Comparison of ENCODE assay signal across 8 mouse cellular contexts in genomic region chr14:52103474-52103855, GRCm38 (mm10). TPM values are rescaled to one million over a fixed set of nuclear protein-coding genes. Genes with fewer than 3 reads are reported as not detected.
DNase-seq lines count a peak whose midpoint lies in the region; ATAC-seq and TF ChIP-seq lines count a peak whose summit lies in the region.

No protein-coding gene starts in this region.

- peaks cover 50% of the 10 kb centered on the region for H3K4me1 ChIP-seq in kidney, embryonic 15.5 days
- H3K4me1 ChIP-seq in G1E (ENCODE audit: insufficient read depth, low read depth, low read length), result peaks cover 34% of the 10 kb centered on the region
- H3K4me1 ChIP-seq in embryonic facial prominence, embryonic 10.5 days, result peaks cover 36% of the 10 kb centered on the region
- peaks cover 18% of the 10 kb centered on the region for H3K4me1 ChIP-seq in intestine, embryonic 16.5 days (ENCODE audit: control insufficient read depth, insufficient read depth, low read length)
- peaks cover 34% of the 10 kb centered on the region for H3K4me1 ChIP-seq in midbrain, embryonic 14.5 days (ENCODE audit: control insufficient read depth, insufficient read depth, low read length)

- H3K4me3 ChIP-seq in kidney, embryonic 15.5 days (replicated peaks), result peak overlapping the region; percentile 81
- peak overlapping the region; percentile 98 for H3K4me3 ChIP-seq in G1E (ENCODE audit: low read depth, low read length)
- H3K4me3 ChIP-seq in embryonic facial prominence, embryonic 10.5 days, result peak overlapping the region; percentile 98
- H3K4me3 ChIP-seq in intestine, embryonic 16.5 days (ENCODE audit: low read length), result peak overlapping the region; percentile 86
- H3K4me3 ChIP-seq in midbrain, embryonic 14.5 days (replicated peaks; ENCODE audit: low read depth, low read length), result peak overlapping the region; percentile 99

- peak overlapping the region; percentile 96 for H3K27ac ChIP-seq in kidney, embryonic 15.5 days
- H3K27ac ChIP-seq in embryonic facial prominence, embryonic 10.5 days (replicated peaks), result peak overlapping the region; percentile 99
- H3K27ac ChIP-seq in intestine, embryonic 16.5 days (ENCODE audit: low read length), result peak overlapping the region; percentile 93
- H3K27ac ChIP-seq in midbrain, embryonic 14.5 days (replicated peaks; ENCODE audit: low read depth, low read length), result peak overlapping the region; percentile 97

- peaks cover 18% of the 10 kb centered on the region for H3K36me3 ChIP-seq in kidney, embryonic 15.5 days
- peaks cover 23% of the 10 kb centered on the region for H3K36me3 ChIP-seq in G1E (replicated peaks)
- peaks cover 35% of the 10 kb centered on the region for H3K36me3 ChIP-seq in embryonic facial prominence, embryonic 10.5 days (replicated peaks)
- no peaks in the 10 kb centered on the region for H3K36me3 ChIP-seq in intestine, embryonic 16.5 days (ENCODE audit: control insufficient read depth, insufficient read depth, low read length)
- H3K36me3 ChIP-seq in midbrain, embryonic 14.5 days (ENCODE audit: control insufficient read depth, insufficient read depth, low read length), result no peaks in the 10 kb centered on the region; the same call in 1 of the 2 replicates

- DNase-seq in kidney, postnatal 10 days, result no peak
- DNase-seq in G1E (ENCODE audit: low spot score), result peak; percentile 9
- no peak for DNase-seq in embryonic facial prominence, embryonic 10.5 days (ENCODE audit: low spot score)
- peak; percentile 67 for DNase-seq in midbrain, embryonic 14.5 days
- no peak for DNase-seq in cerebellum, postnatal 25 days
- no peak for DNase-seq in kidney, postnatal 4 days

- no peaks in the 10 kb centered on the region for H3K27me3 ChIP-seq in kidney, embryonic 15.5 days
- H3K27me3 ChIP-seq in G1E (ENCODE audit: insufficient read depth, low read length), result no peaks in the 10 kb centered on the region
- no peaks in the 10 kb centered on the region for H3K27me3 ChIP-seq in embryonic facial prominence, embryonic 10.5 days (replicated peaks; ENCODE audit: low read depth, poor library complexity, severe bottlenecking)
- no peaks in the 10 kb centered on the region for H3K27me3 ChIP-seq in intestine, embryonic 16.5 days (replicated peaks; ENCODE audit: control insufficient read depth, insufficient read depth, low read length)
- no peaks in the 10 kb centered on the region for H3K27me3 ChIP-seq in midbrain, embryonic 14.5 days (ENCODE audit: control insufficient read depth, insufficient read depth, low read length)

- peak overlapping the region; percentile 98 for H3K9ac ChIP-seq in kidney, embryonic 15.5 days
- H3K9ac ChIP-seq in intestine, embryonic 16.5 days (ENCODE audit: low read depth, low read length), result peak overlapping the region; percentile 98
- peak overlapping the region; percentile 97 for H3K9ac ChIP-seq in midbrain, embryonic 14.5 days (replicated peaks; ENCODE audit: low read length)

- under 1% methylated on average over 30 of the region's 30 CpGs for WGBS in kidney, embryonic 15.5 days
- WGBS in embryonic facial prominence, embryonic 10.5 days, result under 1% methylated on average over 30 of the region's 30 CpGs
- under 1% methylated on average over 28 of the region's 30 CpGs for WGBS in intestine, embryonic 16.5 days
- 0% methylated on average over 30 of the region's 30 CpGs for WGBS in midbrain, embryonic 14.5 days

- no peak for TF ChIP-seq CTCF in G1E (IDR thresholded peaks at IDR 0.05; ENCODE audit: low read depth, low read length)

- peak overlapping the region; percentile 71 for H3K4me2 ChIP-seq in kidney, embryonic 15.5 days
- no peak overlapping the region for H3K4me2 ChIP-seq in intestine, embryonic 16.5 days (ENCODE audit: low read depth, low read length)
- H3K4me2 ChIP-seq in midbrain, embryonic 14.5 days (ENCODE audit: low read length), result peak overlapping the region; percentile 77

- no peak; the same call in 1 of the 2 replicates for ATAC-seq in kidney, embryonic 15.5 days (replicated peaks; ENCODE audit: low FRiP score)
- no peak for ATAC-seq in G1E (ENCODE audit: extremely low read depth, insufficient number of reproducible peaks, low FRiP score, poor library complexity, severe bottlenecking)
- peak; percentile 14 for ATAC-seq in intestine, embryonic 16.5 days
- ATAC-seq in midbrain, embryonic 14.5 days (ENCODE audit: low FRiP score, low TSS enrichment), result peak; percentile 41

- no peaks in the 10 kb centered on the region for H3K9me3 ChIP-seq in kidney, embryonic 15.5 days (replicated peaks)
- no peaks in the 10 kb centered on the region for H3K9me3 ChIP-seq in G1E (replicated peaks)
- no peaks in the 10 kb centered on the region for H3K9me3 ChIP-seq in embryonic facial prominence, embryonic 10.5 days
- H3K9me3 ChIP-seq in intestine, embryonic 16.5 days (ENCODE audit: control insufficient read depth, low read length), result no peaks in the 10 kb centered on the region
- no peaks in the 10 kb centered on the region for H3K9me3 ChIP-seq in midbrain, embryonic 14.5 days (ENCODE audit: control insufficient read depth, low read length)

RNA-seq across cellular contexts. Expression of gene Hnrnpc, which starts 0.4 kb away (rescaled TPM):
- polyA plus RNA-seq in kidney, embryonic 15.5 days (2015; fragmentation: Nextera tagmentation; extraction: Ambion mirVana), result 682 and 728 TPM in 2 replicates
- total RNA-seq in G1E (2014; fragmentation: Nextera tagmentation), result 459 and 507 TPM in 2 replicates
- total RNA-seq in G1E (2017), result 383 and 544 TPM in 2 replicates
- 28.6 and 38.0 TPM in 2 replicates for polyA plus RNA-seq in G1E (2012)
- polyA plus RNA-seq in embryonic facial prominence, embryonic 10.5 days (2016; fragmentation: Nextera tagmentation; extraction: Ambion mirVana), result 893 and 906 TPM in 2 replicates
- polyA plus RNA-seq in intestine, embryonic 16.5 days (2015; fragmentation: Nextera tagmentation; extraction: Ambion mirVana), result 447 and 515 TPM in 2 replicates
- polyA plus RNA-seq in midbrain, embryonic 14.5 days (2014; fragmentation: Nextera tagmentation; extraction: Ambion mirVana), result 473 and 549 TPM in 2 replicates

RNA-seq across cellular contexts. Expression of gene Rpgrip1, which starts 7.0 kb away (rescaled TPM):
- polyA plus RNA-seq in kidney, embryonic 15.5 days (2015; fragmentation: Nextera tagmentation; extraction: Ambion mirVana), result 79.3 and 81.1 TPM in 2 replicates
- total RNA-seq in G1E (2014; fragmentation: Nextera tagmentation) (0.30 TPM in 1 of 2 replicates, not detected in the other), G1E (2017) (1.8 and 3.1 TPM in 2 replicates)
- polyA plus RNA-seq in G1E (2012), result 0.17 and 0.28 TPM in 2 replicates
- 129 and 133 TPM in 2 replicates for polyA plus RNA-seq in embryonic facial prominence, embryonic 10.5 days (2016; fragmentation: Nextera tagmentation; extraction: Ambion mirVana)
- polyA plus RNA-seq in intestine, embryonic 16.5 days (2015; fragmentation: Nextera tagmentation; extraction: Ambion mirVana), result 42.9 and 48.5 TPM in 2 replicates
- 39.5 and 57.3 TPM in 2 replicates for polyA plus RNA-seq in midbrain, embryonic 14.5 days (2014; fragmentation: Nextera tagmentation; extraction: Ambion mirVana)

Comparison
In these comparisons a context has a peak if more than half of its experiments do, and no peak if none do; other contexts are left out.
1. ATAC-seq: peak in intestine, embryonic 16.5 days (single experiment) and midbrain, embryonic 14.5 days (single experiment); none in kidney, embryonic 15.5 days (single experiment) and G1E (single experiment).
2. DNase-seq: peak in G1E (single experiment) and midbrain, embryonic 14.5 days (single experiment); none in kidney, postnatal 10 days (single experiment), embryonic facial prominence, embryonic 10.5 days (single experiment), cerebellum, postnatal 25 days (0 of 2) and kidney, postnatal 4 days (0 of 2).
3. RNA of gene Hnrnpc, which starts 0.4 kb away (polyA plus RNA-seq): 893 to 906 TPM in embryonic facial prominence, embryonic 10.5 days, 682 to 728 TPM in kidney, embryonic 15.5 days, 473 to 549 TPM in midbrain, embryonic 14.5 days and 447 to 515 TPM in intestine, embryonic 16.5 days; 28.6 to 38.0 TPM in G1E; every median in the first group is over 10 times any median in the second.
4. RNA of gene Rpgrip1, which starts 7.0 kb away (polyA plus RNA-seq): 129 to 133 TPM in embryonic facial prominence, embryonic 10.5 days, 79.3 to 81.1 TPM in kidney, embryonic 15.5 days, 42.9 to 48.5 TPM in intestine, embryonic 16.5 days and 39.5 to 57.3 TPM in midbrain, embryonic 14.5 days; 0.17 to 0.28 TPM in G1E; every median in the first group is over 10 times any median in the second.
5. Peak in every context shown above with its lines, with median percentiles within 50 percentile points of each other: H3K27ac ChIP-seq, H3K4me3 ChIP-seq and H3K9ac ChIP-seq.